Mouse (Mus musculus): Measurements from ENCODE around the gene Olfr896-ps1.

The Olfr896-ps1 gene

GRCm38 (mm10) chr9:38290807-38291206, at the start of gene Olfr896-ps1:
Olfr896-ps1 (plus strand) TSS chr9:38291107.
- DNase-seq (ENCODE audit: low read depth, low spot score), result no peak

DNA sequence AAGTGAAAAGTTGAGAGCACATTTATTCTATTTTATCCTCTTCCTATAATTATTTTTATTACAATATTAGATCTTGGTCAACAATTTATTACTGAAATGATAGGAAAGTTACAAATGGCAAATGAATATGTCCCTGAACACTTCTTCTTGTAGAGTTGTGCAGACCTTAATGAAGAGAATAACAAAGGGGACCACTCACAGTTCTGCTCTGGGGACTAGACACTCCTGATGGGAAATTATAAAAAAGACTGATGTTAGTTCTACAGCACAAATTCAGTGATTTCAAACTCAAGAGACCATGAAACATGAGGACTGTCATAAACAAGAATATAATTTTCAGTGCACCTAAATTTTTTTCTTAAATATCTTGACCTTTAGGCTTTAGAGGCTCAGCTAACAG, 38.4 kb upstream of the Olfr896-ps1 start, which contains the start of gene Olfr143:
Gene Olfr143, plus strand, starts transcription at position 301 of the 400 bp plus-strand sequence.
- no peak for DNase-seq (ENCODE audit: low read depth, low spot score)

DNA sequence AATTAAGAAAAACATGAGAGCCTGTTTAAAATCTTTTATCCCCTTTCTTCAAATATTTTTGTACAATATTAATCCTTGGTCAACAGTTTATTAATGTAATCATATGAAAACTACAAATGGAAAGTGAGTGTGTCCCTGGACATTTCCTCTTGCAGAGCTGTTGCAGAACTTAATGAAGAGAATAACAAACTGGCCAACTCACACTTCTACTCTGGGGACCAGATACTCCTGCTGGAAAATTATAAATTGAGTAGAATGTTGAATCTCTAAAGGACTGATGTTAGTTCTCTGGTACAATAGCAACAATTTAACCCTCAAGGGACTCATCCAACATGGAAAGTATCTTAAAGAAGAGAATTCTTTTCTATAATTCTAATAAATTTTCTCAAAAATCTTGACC, 23.4 kb upstream of the Olfr896-ps1 start, which contains the start of gene Olfr895:
Gene Olfr895, plus strand, starts transcription at position 301 of the 400 bp plus-strand sequence.
- no peak for DNase-seq (ENCODE audit: low read depth, low spot score)

- DNase-seq (ENCODE audit: low read depth, low spot score), result no peak
Measured at GRCm38 (mm10) chr9:38328760-38329159, 37.9 kb downstream of the Olfr896-ps1 start, which contains the start of gene Olfr25. Olfr25 (plus strand) TSS chr9:38329060.
